ENCODE assay signal across 7 mouse cellular contexts in the genomic region with DNA sequence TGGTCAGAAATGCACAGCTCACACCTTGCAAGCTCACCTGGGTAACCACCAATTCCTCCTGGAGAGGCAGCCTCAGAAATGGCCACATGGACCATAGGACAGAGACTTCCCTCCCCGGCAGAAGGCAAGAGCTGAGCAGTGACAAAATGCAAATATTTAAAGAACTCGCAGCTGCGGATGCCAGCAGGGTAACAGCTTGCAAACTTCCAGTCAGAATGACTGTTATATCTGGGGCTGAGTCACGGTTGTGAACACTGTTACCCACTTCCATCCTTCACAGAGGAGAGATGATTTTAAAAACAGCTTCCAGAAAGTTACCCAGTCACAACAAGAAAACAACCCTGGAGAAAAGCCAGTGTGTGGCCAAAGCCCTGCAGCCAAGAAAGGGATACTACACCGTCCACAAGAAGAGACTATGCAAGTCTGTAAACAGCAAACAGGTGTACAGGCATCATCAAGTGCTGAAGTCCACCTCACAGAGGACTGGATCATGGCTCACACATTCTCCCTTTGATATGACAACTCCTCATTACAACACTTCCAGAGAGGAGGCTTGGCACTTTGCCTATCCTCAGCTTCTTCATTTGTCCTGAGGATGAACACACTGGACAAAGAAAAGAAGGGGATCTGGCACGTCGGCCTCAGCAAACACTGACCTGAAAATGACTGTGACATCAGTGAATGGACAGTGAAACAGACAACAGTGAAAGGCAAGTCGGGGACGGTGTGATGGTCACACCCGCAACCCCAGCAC. TPM values are rescaled to one million over a fixed set of nuclear protein-coding genes. Genes with fewer than 3 reads are reported as not detected.
DNase-seq lines count a peak whose midpoint lies in the region; ATAC-seq lines count a peak whose summit lies in the region.

No protein-coding gene starts in this region.

- H3K9ac ChIP-seq in lung, embryonic 16.5 days (ENCODE audit: low read length): no peak overlapping the region
- peak overlapping the region; percentile 11; the same call in 1 of the 2 replicates for H3K9ac ChIP-seq in heart, embryonic 14.5 days (ENCODE audit: low read length)
- H3K9ac ChIP-seq in stomach, embryonic 16.5 days (ENCODE audit: low read length): no peak overlapping the region

- no peak overlapping the region for H3K4me2 ChIP-seq in lung, embryonic 16.5 days (ENCODE audit: low read depth, low read length)
- H3K4me2 ChIP-seq in heart, embryonic 14.5 days (ENCODE audit: low read length): peak overlapping the region; percentile 34
- H3K4me2 ChIP-seq in stomach, embryonic 16.5 days (ENCODE audit: low read depth, low read length): no peak overlapping the region

- DNase-seq in lung, postnatal 10 days: no peak
- DNase-seq in left cerebral cortex, postnatal 36 days (ENCODE audit: low spot score in 2 of 2): peak; percentile 68 to 75
- DNase-seq in cerebellum, adult 11-12 months: no peak
- DNase-seq in kidney, postnatal 4 days: no peak

- no peak for ATAC-seq in lung, embryonic 16.5 days (ENCODE audit: low read depth)
- no peak for ATAC-seq in heart, embryonic 14.5 days (ENCODE audit: insufficient number of reproducible peaks, insufficient read depth, low FRiP score, low read depth)
- ATAC-seq in stomach, embryonic 16.5 days (ENCODE audit: insufficient read depth, low FRiP score): no peak; the same call in 1 of the 2 replicates

- 19% methylated on average over 10 of the region's 10 CpGs for WGBS in lung, embryonic 16.5 days
- 28% methylated on average over 10 of the region's 10 CpGs for WGBS in heart, embryonic 14.5 days
- whole genome bisulfite sequencing in stomach, embryonic 16.5 days: 33% methylated on average over 10 of the region's 10 CpGs

- H3K4me3 ChIP-seq in lung, embryonic 16.5 days (ENCODE audit: low read length): no peak overlapping the region
- H3K4me3 ChIP-seq in heart, embryonic 14.5 days (ENCODE audit: control insufficient read depth in 1 of 2, insufficient read depth in 1 of 2, low read depth in 1 of 2, low read length in 2 of 2): no peak overlapping the region
- no peak overlapping the region for H3K4me3 ChIP-seq in stomach, embryonic 16.5 days (replicated peaks; ENCODE audit: low read length)

- peak overlapping the region; percentile 61 for H3K27ac ChIP-seq in lung, embryonic 16.5 days (ENCODE audit: low read length)
- H3K27ac ChIP-seq in heart, embryonic 14.5 days (replicated peaks in 1 of 2; ENCODE audit: control insufficient read depth in 1 of 2, insufficient read depth in 1 of 2, low read depth in 2 of 2, low read length in 2 of 2): peak overlapping the region; percentile 70 to 81
- peak overlapping the region; percentile 43; the same call in 1 of the 2 replicates for H3K27ac ChIP-seq in stomach, embryonic 16.5 days (ENCODE audit: low read length)

- no peaks in the 10 kb centered on the region for H3K27me3 ChIP-seq in lung, embryonic 16.5 days (ENCODE audit: control insufficient read depth, insufficient read depth, low read depth, low read length)
- H3K27me3 ChIP-seq in heart, embryonic 14.5 days (ENCODE audit: control insufficient read depth, insufficient read depth, low read length): no peaks in the 10 kb centered on the region
- H3K27me3 ChIP-seq in stomach, embryonic 16.5 days (ENCODE audit: control insufficient read depth, insufficient read depth, low read length): no peaks in the 10 kb centered on the region

- no peaks in the 10 kb centered on the region for H3K9me3 ChIP-seq in lung, embryonic 16.5 days (ENCODE audit: control insufficient read depth, low read length)
- H3K9me3 ChIP-seq in heart, embryonic 14.5 days (ENCODE audit: control insufficient read depth, low read length): no peaks in the 10 kb centered on the region
- no peaks in the 10 kb centered on the region for H3K9me3 ChIP-seq in stomach, embryonic 16.5 days (replicated peaks; ENCODE audit: control insufficient read depth, low read length)

- peaks cover 63% of the 10 kb centered on the region for H3K4me1 ChIP-seq in lung, embryonic 16.5 days (replicated peaks; ENCODE audit: control insufficient read depth, insufficient read depth, low read length)
- H3K4me1 ChIP-seq in heart, embryonic 14.5 days (ENCODE audit: control insufficient read depth in 2 of 2, insufficient read depth in 2 of 2, low read length in 2 of 2): peaks cover 50 to 74% of the 10 kb centered on the region in 2 experiments
- peaks cover 65% of the 10 kb centered on the region for H3K4me1 ChIP-seq in stomach, embryonic 16.5 days (ENCODE audit: control insufficient read depth, insufficient read depth, low read length)

- H3K36me3 ChIP-seq in lung, embryonic 16.5 days (ENCODE audit: control insufficient read depth, insufficient read depth, low read length): no peaks in the 10 kb centered on the region
- no peaks in the 10 kb centered on the region for H3K36me3 ChIP-seq in heart, embryonic 14.5 days (ENCODE audit: control insufficient read depth, insufficient read depth, low read length)
- H3K36me3 ChIP-seq in stomach, embryonic 16.5 days (ENCODE audit: control insufficient read depth, insufficient read depth, low read length): no peaks in the 10 kb centered on the region

- intact Hi-C loops in left cerebral cortex, postnatal 36 days (cut with DNase I): no loop called here

RNA-seq across cellular contexts. Expression of gene Pacsin2, which starts 16.4 kb away (rescaled TPM):
- polyA plus RNA-seq in lung, embryonic 16.5 days (2015; fragmentation: Nextera tagmentation; extraction: Ambion mirVana): 71.4 and 73.6 TPM in 2 replicates
- 53.0 and 53.3 TPM in 2 replicates for polyA plus RNA-seq in heart, embryonic 14.5 days (2014; fragmentation: Nextera tagmentation; extraction: Ambion mirVana)
- 100 to 1,000 TPM in 1 of 2 experiments, 10 to 100 TPM in 1; 88.9 to 102 TPM for total RNA-seq in left cerebral cortex, postnatal 36 days (2021)
- polyA plus RNA-seq in stomach, embryonic 16.5 days (2015; fragmentation: Nextera tagmentation; extraction: Ambion mirVana): 64.5 and 67.9 TPM in 2 replicates

Comparison
In these comparisons a context has a peak if more than half of its experiments do, and no peak if none do; other contexts are left out.
1. DNase-seq: peak in left cerebral cortex, postnatal 36 days (2 of 2); none in lung, postnatal 10 days (single experiment), cerebellum, adult 11-12 months (single experiment) and kidney, postnatal 4 days (0 of 2).
2. Peak in every context shown above with its lines, with median percentiles within 50 percentile points of each other: H3K27ac ChIP-seq.